Mouse (Mus musculus) heart, postnatal 0 days (tissue): Measurements from ENCODE around the gene Gm28036.

Experiments used
- CTCF ChIP-seq: IDR thresholded peaks from 2 replicates; pipeline ENCODE4 v1.5.1; 2016; ENCODE audit warnings: antibody characterized with exemption, control low read depth, low read depth
- EP300 ChIP-seq: IDR thresholded peaks from 2 replicates; pipeline ENCODE4 v1.6.1; 2016; ENCODE audit warnings: antibody characterized with exemption, low read depth

DNA sequence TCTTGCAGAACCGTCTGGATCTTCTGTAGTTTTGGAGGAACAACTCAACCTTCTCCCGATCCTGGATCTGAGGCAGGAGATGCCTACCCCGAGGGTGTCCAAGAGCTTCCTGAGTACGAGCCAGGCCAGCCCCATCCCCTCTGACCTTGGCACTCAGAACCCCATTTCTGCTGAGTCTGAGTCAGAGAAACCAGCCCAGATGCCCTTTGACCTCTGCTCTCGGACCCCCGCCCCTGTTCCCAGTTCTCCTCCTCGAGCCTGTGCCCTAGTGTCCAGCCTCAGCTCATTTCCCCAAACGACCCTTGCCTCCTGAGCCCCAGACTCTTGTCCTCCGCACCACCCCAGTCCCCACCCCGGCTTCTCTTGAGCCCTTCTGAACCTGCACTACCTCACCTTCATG lies 60.8 kb downstream of the Gm28036 start:
- TF ChIP-seq CTCF (no peak), EP300 (no peak)
